Mouse (Mus musculus) T-cell, adult 66 days (primary cell): ENCODE measurements around the gene Bcar1. TPM values are rescaled to one million over a fixed set of nuclear protein-coding genes. Genes with fewer than 3 reads are reported as not detected.

ENCODE experiments used
- total RNA-seq, 2 experiments: library from RNA; stranded (reverse); gene quantifications; 3 replicates in 1 of 2; 4 replicates in 1 of 2; pipeline ENCODE4 v1.2.4; 2023

Bcar1 gene
- total RNA-seq = not detected

DNA sequence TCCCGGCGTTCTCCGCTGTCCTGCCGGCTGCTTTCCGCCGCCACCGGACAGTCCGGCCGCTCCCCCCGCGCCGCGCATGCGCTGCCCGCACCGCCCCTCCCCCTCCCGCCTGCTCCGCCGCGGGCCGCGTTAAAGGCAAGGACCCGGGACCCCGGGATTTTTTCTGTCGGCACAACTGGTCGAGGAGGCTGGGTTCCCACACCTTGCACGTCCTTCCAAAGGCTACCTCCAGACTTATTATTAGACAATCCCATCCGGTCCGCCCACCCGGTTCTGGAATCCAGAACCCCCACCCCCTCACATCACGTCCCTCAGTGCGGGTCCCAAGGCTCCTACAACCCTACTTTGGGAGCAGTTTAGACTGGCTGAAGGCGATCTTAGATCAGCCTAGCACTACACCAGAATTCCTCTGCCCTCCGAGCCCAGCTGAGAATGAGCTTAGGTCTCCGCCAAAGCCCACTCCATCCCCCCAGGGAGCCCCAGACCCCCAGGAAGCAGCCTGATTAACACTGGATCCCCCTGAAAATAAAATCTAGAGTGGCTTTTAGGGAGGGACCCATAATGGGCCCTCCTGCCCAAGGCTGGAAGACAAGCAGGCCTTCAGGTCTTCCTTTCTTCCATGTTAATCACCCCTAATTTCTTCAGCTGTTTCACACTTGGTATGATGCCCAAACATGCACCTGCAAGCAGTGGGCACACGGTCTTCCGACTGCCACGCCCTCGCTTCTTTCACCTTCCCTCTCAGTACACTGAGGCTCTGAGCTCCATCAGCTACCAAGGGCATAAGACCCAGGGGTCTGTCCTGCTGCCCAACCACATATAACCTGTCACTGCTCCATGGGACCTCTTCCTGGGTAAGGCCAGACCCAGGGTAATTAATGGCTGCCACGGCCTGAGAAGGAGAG lies at the start of gene Bcar1:
TSS of gene Bcar1 (minus strand) at position 18 of the 905 bp plus-strand sequence.

DNA sequence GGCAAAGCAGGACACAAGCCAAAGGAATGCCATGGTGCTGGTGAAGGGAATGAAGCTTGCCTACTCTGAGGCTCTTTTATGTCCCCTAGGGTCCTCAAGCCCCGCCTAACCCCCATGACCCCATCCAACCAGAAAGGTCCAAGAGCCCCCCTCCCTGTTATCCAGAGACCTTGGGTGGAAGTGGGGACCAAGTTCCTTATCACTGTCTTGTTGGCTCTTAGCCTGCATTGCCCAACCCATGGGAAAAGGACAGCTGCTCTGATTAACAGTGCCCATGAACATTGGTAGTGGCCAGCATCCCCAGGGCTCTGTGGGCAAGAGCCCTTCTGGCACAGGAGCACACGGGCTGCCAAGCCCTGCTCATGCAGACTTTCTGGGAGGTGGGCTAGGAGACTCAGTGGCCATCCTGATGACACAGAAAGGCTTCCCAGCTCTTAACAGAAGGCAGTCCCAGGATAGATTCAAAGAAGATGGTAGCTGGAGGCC lies 52.6 kb downstream of the Bcar1 start, which contains the start of gene Ctrb1:
TSS of gene Ctrb1 (minus strand) at position 51 of the 486 bp plus-strand sequence.

Other genes with a start within 250 kb of the Bcar1 start
- gene Wdr59, start 221.7 kb downstream of the Bcar1 start, total RNA-seq = 10 to 100 TPM; 11.9 to 15.2 TPM
- gene Znrf1, start 207.7 kb downstream of the Bcar1 start, total RNA-seq = 100 to 1,000 TPM; 133 TPM
- under 1 TPM; 0.65 to 0.67 TPM for gene Ldhd, start 113.4 kb downstream of the Bcar1 start, total RNA-seq
- 10 to 100 TPM; 17.4 to 19.1 TPM for gene Zfp1, start 100.4 kb downstream of the Bcar1 start, total RNA-seq
- gene Ctrb1, start 52.8 kb downstream of the Bcar1 start, total RNA-seq = not detected
- 10 to 100 TPM; 35.3 to 45.2 TPM for gene Cfdp1, start 110.5 kb upstream of the Bcar1 start, total RNA-seq
- gene Tmem170, start 132.9 kb upstream of the Bcar1 start, total RNA-seq = 1 to 10 TPM; 3.3 to 3.8 TPM
- gene Chst5, start 166.6 kb upstream of the Bcar1 start, total RNA-seq = not detected
- under 1 TPM; 0.41 to 0.50 TPM for gene Tmem231, start 190.1 kb upstream of the Bcar1 start, total RNA-seq
- 100 to 1,000 TPM; 120 to 127 TPM for gene Gabarapl2, start 196.9 kb upstream of the Bcar1 start, total RNA-seq
- gene Adat1, start 248.5 kb upstream of the Bcar1 start, total RNA-seq = 1 to 10 TPM; 5.7 TPM